Mouse (Mus musculus) stomach, postnatal 0 days (tissue): ENCODE measurements around the gene Frmd4b.

ENCODE experiments used
- CTCF ChIP-seq: IDR thresholded peaks from 2 replicates; pipeline ENCODE4 v1.5.1; 2016; ENCODE audit warnings: antibody characterized with exemption, low read depth, mild to moderate bottlenecking, moderate library complexity
- EP300 ChIP-seq: optimal IDR thresholded peaks from 2 replicates; pipeline ENCODE3; 2016; ENCODE audit warnings: antibody characterized with exemption

DNA sequence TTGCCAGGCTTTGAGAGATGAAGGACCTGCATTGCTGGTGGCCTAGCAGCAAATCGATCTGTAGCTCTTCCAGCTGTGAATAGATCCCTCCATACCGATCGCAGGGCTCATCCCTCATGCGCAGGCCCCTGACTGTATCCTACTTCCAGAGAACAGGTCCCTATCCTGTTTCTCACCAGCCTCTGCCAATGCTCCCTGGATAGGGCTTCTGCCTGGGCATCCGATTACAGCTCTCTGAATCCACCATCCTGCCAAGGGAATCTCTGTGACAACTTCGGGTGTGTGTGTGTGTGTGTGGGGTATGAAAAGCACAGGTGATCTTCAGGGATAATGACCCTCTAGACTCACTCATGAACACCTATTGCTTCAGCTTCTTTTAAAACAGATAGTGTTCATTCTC lies 216.9 kb downstream of the Frmd4b start:
- TF ChIP-seq EP300 (no peak), CTCF (no peak)
